Mouse (Mus musculus) stomach, postnatal 0 days (tissue): ENCODE results near the gene Asmt. TPM values are rescaled to one million over a fixed set of nuclear protein-coding genes. Genes with fewer than 3 reads are reported as not detected.
A peak's percentile ranks its signal among the peaks of the same experiment; 100 is the strongest.

Source experiments
- ATAC-seq: fragments of 200-750 bp; cut with Nextera tagmentation; 2 replicates; pipeline ENCODE4 v1.8.0; 2017; ENCODE audit not compliant: low FRiP score, low TSS enrichment
- DNase-seq: peaks from one replicate; pipeline ENCODE4 v3.0.0-alpha.2; 2016; ENCODE audit warnings: low spot score
- H3K27ac ChIP-seq: fragments of 300-500 bp; sonication (generic); replicated peaks from 2 replicates; pipeline ENCODE4 v1.5.1; 2014; ENCODE audit warnings: mild to moderate bottlenecking, control low read depth
- H3K27me3 ChIP-seq: fragments of 300-500 bp; sonication (generic); 2 replicates; pipeline ENCODE4 v1.6.1; 2014; ENCODE audit warnings: low read length; ENCODE audit not compliant: control insufficient read depth, insufficient read depth
- H3K36me3 ChIP-seq: fragments of 300-500 bp; sonication (generic); 2 replicates; pipeline ENCODE4 v1.6.1; 2014; ENCODE audit warnings: low read length, mixed read lengths; ENCODE audit not compliant: control insufficient read depth, insufficient read depth
- H3K4me1 ChIP-seq: fragments of 300-500 bp; sonication (generic); replicated peaks from 2 replicates; pipeline ENCODE4 v1.6.1; 2014; ENCODE audit warnings: antibody characterized with exemption; ENCODE audit not compliant: control insufficient read depth, insufficient read depth
- H3K4me2 ChIP-seq: fragments of 300-500 bp; sonication (generic); replicated peaks from 2 replicates; pipeline ENCODE4 v1.6.1; 2014; ENCODE audit warnings: low read depth, mild to moderate bottlenecking, control low read depth, moderate library complexity
- H3K4me3 ChIP-seq: fragments of 300-500 bp; sonication (generic); 2 replicates; pipeline ENCODE4 v1.5.1; 2014; ENCODE audit warnings: low read depth, low read length, control low read depth
- H3K9ac ChIP-seq: fragments of 300-500 bp; sonication (generic); 2 replicates; pipeline ENCODE4 v1.6.1; 2014; ENCODE audit warnings: mild to moderate bottlenecking, low read length, control low read depth, mixed read lengths
- H3K9me3 ChIP-seq: fragments of 300-500 bp; sonication (generic); 2 replicates; pipeline ENCODE4 v1.6.1; 2016; ENCODE audit warnings: low read length; ENCODE audit not compliant: control insufficient read depth
- CTCF ChIP-seq: IDR thresholded peaks from 2 replicates; pipeline ENCODE4 v1.5.1; 2016; ENCODE audit warnings: antibody characterized with exemption, low read depth, mild to moderate bottlenecking, moderate library complexity
- EP300 ChIP-seq: optimal IDR thresholded peaks from 2 replicates; pipeline ENCODE3; 2016; ENCODE audit warnings: antibody characterized with exemption
- WGBS: fragments of 180-500 bp; shearing (Covaris S2); extraction: QIAGEN DNeasy Blood & Tissue Kit; methylation state at CpG from one replicate; pipeline ENCODE4 v1.1.7; 2014; 5-methylcytosine and 5-hydroxymethylcytosine counted together
- polyA plus RNA-seq: library from polyadenylated mRNA; unstranded; fragments of >200 nt; fragmentation: Nextera tagmentation; extraction: Ambion mirVana; gene quantifications from 2 replicates; pipeline ENCODE4 v1.2.1, GENCODE M21; 2015

Gene Asmt
- polyA plus RNA-seq, result not detected in 2 replicates

GRCm38 (mm10) chrX:170672594-170673092 lies at the start of gene Asmt:
Gene Asmt (plus strand): TSS chrX:170672644.
- no peak within 1 kb of the TSS for H3K4me2 ChIP-seq
- no peaks in the 10 kb centered on the region for H3K4me1 ChIP-seq
- peak; percentile 26 for DNase-seq
- no peaks in the 10 kb centered on the region for H3K27me3 ChIP-seq
- H3K36me3 ChIP-seq, result no peaks in the 10 kb centered on the region; the same call in 1 of the 2 replicates
- H3K9ac ChIP-seq, result no peak within 1 kb of the TSS
- no peak for TF ChIP-seq EP300
- no peak for TF ChIP-seq CTCF
- H3K27ac ChIP-seq, result no peak within 1 kb of the TSS
- no peak within 1 kb of the TSS for H3K4me3 ChIP-seq
- peak; percentile 65 for ATAC-seq
- 90% methylated on average over 13 of the region's 16 CpGs for WGBS
- peaks cover 34% of the 10 kb centered on the region for H3K9me3 ChIP-seq

- H3K27ac ChIP-seq, result no peak overlapping the region
- no peak overlapping the region for H3K4me2 ChIP-seq
- H3K9me3 ChIP-seq, result peaks cover 34% of the 10 kb centered on the region
- TF ChIP-seq CTCF (no peak), EP300 (no peak)
- no peaks in the 10 kb centered on the region; the same call in 1 of the 2 replicates for H3K36me3 ChIP-seq
- ATAC-seq, result peak; percentile 71
- H3K27me3 ChIP-seq, result no peaks in the 10 kb centered on the region
- no peaks in the 10 kb centered on the region for H3K4me1 ChIP-seq
- peak; percentile 37 for DNase-seq
- no peak overlapping the region for H3K9ac ChIP-seq
- no peak overlapping the region for H3K4me3 ChIP-seq
- 73% methylated on average over 22 of the region's 42 CpGs for WGBS
These were observed 948 bp downstream of the Asmt start for GRCm38 (mm10) chrX:170673233-170673951.

DNA sequence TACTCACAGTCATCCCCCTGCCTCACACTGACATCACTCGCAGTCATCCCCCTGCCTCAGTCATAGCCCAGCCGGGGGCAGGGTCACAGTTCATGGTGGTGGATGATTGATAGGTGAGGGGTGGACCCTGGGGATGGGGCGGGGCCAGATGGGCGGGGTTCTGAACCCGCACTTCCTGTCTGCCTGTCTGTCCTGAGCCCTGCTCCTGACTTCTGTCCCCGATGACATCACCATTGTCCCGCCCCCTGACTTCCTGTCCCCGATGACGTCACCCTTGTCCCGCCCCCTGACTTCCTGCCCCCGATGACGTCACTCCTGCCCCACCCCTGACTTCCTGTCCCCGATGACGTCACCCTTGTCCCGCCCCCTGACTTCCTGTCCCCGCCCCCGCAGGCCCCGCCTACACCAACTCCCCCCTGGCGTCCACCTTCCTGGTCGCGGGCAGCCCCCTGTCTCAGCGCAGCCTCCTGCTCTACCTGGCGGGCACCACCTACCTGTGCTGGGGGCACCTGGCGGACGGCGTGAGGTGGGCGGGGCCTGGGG lies 1.9 kb downstream of the Asmt start:
- H3K4me1 ChIP-seq, result no peaks in the 10 kb centered on the region
- H3K9ac ChIP-seq, result no peak overlapping the region
- 78% methylated on average over 27 of the region's 27 CpGs for WGBS
- no peak for TF ChIP-seq EP300
- TF ChIP-seq CTCF, result no peak
- no peaks in the 10 kb centered on the region; the same call in 1 of the 2 replicates for H3K36me3 ChIP-seq
- ATAC-seq, result peak; percentile 83
- no peak overlapping the region for H3K4me3 ChIP-seq
- peaks cover 34% of the 10 kb centered on the region for H3K9me3 ChIP-seq
- DNase-seq, result peak; percentile 55
- H3K27me3 ChIP-seq, result no peaks in the 10 kb centered on the region
- no peak overlapping the region for H3K4me2 ChIP-seq
- H3K27ac ChIP-seq, result no peak overlapping the region

DNA sequence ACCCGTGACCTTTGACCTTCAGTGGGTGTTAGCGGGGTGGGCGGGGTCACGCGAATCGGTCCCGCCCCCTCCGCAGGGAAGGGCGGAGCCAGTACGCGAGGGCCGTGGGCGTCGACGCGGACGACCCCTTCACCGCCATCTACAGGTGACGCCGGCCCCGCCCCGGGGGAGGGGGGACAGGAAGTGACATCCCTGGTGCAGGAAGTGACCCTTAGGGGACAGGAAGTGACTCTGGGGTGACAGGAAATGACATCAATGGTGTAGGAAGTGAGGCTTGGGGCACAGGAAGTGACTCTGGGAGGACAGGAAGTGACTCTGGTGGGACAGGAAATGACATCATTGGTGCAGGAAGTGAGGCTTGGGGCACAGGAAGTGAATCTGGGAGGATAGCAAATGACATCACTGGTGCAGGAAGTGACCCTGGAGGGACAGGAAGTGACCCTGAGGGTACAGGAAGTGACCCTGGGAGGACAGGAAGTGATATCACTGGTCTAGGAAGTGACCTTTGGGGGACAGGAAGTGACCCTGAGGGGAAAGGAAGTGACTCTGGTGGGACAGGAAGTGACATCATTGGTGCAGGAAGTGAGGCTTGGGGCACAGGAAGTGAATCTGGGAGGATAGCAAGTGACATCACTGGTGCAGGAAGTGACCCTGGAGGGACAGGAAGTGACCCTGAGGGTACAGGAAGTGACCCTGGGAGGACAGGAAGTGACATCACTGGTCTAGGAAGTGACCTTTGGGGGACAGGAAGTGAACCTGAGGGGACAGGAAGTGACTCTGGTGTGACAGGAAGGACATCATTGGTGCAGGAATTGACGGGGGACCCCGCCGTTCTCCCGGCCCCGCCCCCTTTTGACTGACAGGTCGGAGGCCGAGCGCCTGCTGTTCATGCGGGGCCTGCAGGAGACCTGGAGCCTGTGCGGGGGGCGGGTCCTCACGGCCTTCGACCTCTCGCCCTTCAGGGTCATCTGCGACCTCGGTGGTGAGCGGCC lies 2.7 kb downstream of the Asmt start:
- TF ChIP-seq EP300, result no peak
- TF ChIP-seq CTCF, result no peak
- no peak overlapping the region for H3K4me3 ChIP-seq
- H3K9me3 ChIP-seq, result peaks cover 34% of the 10 kb centered on the region
- H3K9ac ChIP-seq, result no peak overlapping the region
- H3K36me3 ChIP-seq, result no peaks in the 10 kb centered on the region; the same call in 1 of the 2 replicates
- no peak overlapping the region for H3K27ac ChIP-seq
- 91% methylated on average over 33 of the region's 39 CpGs for WGBS
- H3K27me3 ChIP-seq, result no peaks in the 10 kb centered on the region
- DNase-seq, result peak; percentile 35
- H3K4me2 ChIP-seq, result no peak overlapping the region
- H3K4me1 ChIP-seq, result no peaks in the 10 kb centered on the region
- peak; percentile 36 for ATAC-seq

GRCm38 (mm10) chrX:170675923-170676605 lies 3.6 kb downstream of the Asmt start:
- no peak overlapping the region for H3K27ac ChIP-seq
- no peak overlapping the region for H3K9ac ChIP-seq
- DNase-seq (no peak), ATAC-seq (peak; percentile 28; the same call in 1 of the 2 replicates)
- H3K4me3 ChIP-seq, result no peak overlapping the region
- no peaks in the 10 kb centered on the region for H3K27me3 ChIP-seq
- 94% methylated on average over 19 of the region's 39 CpGs for WGBS
- H3K9me3 ChIP-seq, result peaks cover 34% of the 10 kb centered on the region
- TF ChIP-seq CTCF (no peak), EP300 (no peak)
- no peaks in the 10 kb centered on the region for H3K4me1 ChIP-seq
- H3K4me2 ChIP-seq, result no peak overlapping the region
- H3K36me3 ChIP-seq, result no peaks in the 10 kb centered on the region; the same call in 1 of the 2 replicates
